Comparison of ENCODE assay signal across 14 mouse cellular contexts in genomic region chr4:89282661-89283060, GRCm38 (mm10). TPM values are rescaled to one million over a fixed set of nuclear protein-coding genes. Genes with fewer than 3 reads are reported as not detected.
"Had no signal": no experiment of that assay in that cellular context is flagged by ENCODE, and none has a peak within 500 bp of the region (broad histone marks: within the 10 kb centered on the region; RNA-seq: fewer than 3 reads in every experiment).

No protein-coding gene starts in this region.

- DNase-seq: kidney, adult 8-10 months; right cerebral cortex, postnatal 4 days; spleen, adult 18-20 months; thymus, postnatal 36 days had no signal

- H3K9me3 ChIP-seq: limb, embryonic 13.5 days; midbrain, embryonic 10.5 days; neural tube, embryonic 13.5 days had no signal

- H3K4me3 ChIP-seq: layer of hippocampus, adult 2 months; limb, embryonic 13.5 days; neural tube, embryonic 13.5 days had no signal

- H3K36me3 ChIP-seq: limb, embryonic 13.5 days; midbrain, embryonic 10.5 days; neural tube, embryonic 13.5 days had no signal

RNA-seq across cellular contexts. Expression of gene Cdkn2a, which starts 11.8 kb away (rescaled TPM):
- total RNA-seq: layer of hippocampus, adult 2 months had no signal
- polyA plus RNA-seq: kidney, embryonic 16.5 days; limb, embryonic 13.5 days; liver, embryonic 14.5 days; lung, embryonic 16.5 days; midbrain, embryonic 10.5 days; midbrain, embryonic 16.5 days; neural tube, embryonic 13.5 days; stomach, embryonic 14.5 days; thymus, postnatal 0 days had no signal
